Mouse (Mus musculus) regulatory T cell (primary cell): Measurements from ENCODE around the gene Eral1.
"Not testable (repeated sequence)": the region's sequence is repeated elsewhere in the genome, so short reads cannot be mapped to it uniquely, and the experiment has no call there.

ENCODE experiments used
- in situ Hi-C: fragments of 300-600 bp; cut with MboI, MseI; formaldehyde crosslinking; loops from one replicate; pipeline ENCODE4 v1.15.1; 2025; ENCODE audit warnings: high pct_unique_total_duplicates

Eral1 gene

DNA sequence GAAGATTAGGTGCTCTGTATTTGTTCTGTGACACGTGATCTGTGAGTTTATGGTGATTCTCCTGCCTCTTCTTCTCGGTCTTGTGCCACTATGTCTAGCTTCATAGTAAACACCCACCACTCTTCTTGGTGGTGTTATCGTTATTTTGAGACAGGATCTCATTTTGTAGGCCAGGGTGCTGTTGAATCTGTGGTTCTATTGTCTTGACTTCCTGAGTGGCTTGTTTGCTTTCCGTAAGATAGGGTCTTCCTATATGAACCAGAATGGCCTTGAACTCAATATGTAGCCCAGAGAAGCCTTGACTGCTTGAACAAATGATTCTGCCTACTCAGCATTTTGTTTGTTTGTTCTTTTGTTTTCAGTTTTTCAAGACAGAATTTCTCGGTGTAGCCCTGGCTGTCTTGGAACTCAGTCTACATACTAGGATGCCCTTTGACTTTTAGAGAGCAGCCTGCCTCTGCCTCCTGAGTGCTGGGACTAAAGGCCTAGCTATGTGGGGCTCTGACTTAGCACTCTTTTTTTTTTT is 7.6 kb upstream of the Eral1 start:
- in situ Hi-C loops, result loop anchor here (10.0 kb wide), 1 partner anchor 1003 kb away; no protein-coding TSS in a partner anchor

DNA sequence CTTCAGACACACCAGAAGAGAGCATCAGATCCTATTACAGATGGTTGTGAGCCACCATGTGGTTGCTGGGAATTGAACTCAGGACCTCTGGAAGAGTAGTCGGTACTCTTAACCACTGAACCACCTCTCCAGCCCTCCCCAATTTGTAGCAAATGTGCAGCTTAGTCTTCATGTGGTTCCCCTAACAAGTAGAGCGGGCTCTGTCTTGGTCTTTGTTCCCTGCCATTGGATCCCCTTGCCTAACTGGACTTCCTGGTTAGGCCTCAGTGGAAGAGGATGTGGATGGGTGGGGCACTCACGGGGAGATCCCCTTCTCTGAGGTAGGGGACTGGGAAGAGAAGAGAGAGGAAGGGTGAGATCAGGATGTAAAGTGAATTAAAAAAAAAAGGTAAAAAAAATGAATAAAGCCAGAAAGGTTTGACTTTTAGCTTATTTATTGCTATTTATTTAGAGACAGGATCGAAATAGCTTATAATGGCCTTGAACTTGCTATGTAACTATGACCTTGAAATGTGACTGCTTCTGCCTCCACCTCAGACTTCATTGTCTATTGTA is 6.8 kb upstream of the Eral1 start:
- in situ Hi-C loops, result loop anchor here (10.0 kb wide), 1 partner anchor 1002 kb away; no protein-coding TSS in a partner anchor

DNA sequence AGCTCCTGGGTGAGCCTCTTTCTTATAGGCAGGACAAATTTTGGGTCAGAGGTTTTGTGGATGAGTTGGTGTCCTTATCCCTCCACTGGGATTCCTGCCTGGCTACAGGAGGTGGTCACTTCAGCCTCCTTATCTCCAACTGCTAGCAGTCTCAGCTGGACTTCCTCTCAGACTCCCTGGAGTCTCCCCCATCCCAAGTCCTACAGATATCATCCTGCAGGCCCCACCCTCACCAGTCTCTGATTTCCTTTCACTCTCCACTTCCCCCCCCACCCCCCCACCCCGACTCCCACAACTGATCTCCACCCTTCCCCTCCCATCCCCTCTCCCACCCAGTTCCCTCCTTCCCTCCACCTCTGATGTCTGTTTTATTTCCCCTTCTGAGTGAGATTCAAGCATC is 3.4 kb upstream of the Eral1 start:
- in situ Hi-C loops, result loop anchor here (10.0 kb wide), 1 partner anchor 999 kb away; no protein-coding TSS in a partner anchor

DNA sequence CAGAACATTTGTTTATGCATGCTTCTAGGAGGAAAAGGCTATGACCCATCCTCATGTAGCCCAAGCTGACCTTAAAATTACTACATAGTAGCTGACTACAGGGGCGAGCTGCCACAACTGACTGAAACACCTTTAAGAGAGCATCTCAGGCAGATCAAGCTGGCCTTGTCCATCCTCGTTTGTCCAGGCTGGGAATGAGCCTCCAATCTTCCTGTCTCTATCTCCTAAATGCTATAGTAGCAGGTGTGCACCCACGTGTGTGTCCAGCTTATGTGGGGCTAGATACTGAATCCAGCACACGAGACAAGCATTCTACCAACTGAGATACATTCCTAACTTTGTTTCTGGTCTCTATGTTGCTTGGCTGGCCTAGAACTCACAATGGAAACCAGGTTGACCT is 5.5 kb downstream of the Eral1 start:
- in situ Hi-C loops, result no loop called here

DNA sequence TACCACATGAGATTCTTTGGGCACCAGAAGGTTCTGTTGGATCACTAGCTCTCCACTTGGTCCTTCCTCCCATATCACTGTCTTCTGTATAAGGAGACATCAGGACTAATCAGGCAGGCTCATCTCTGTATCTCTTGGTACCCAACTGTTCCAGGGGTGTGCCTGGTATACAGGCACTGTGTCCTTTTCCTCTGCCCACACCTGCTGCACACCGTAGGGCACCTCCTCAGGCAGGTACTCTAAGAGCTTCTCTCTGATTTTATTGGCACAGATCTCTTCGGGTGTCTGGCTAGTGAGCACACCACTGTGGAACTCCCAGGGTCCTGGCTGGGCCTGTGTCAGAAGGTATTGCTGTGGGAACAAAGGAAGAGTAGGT is 5.9 kb downstream of the Eral1 start:
- in situ Hi-C loops, result no loop called here

DNA sequence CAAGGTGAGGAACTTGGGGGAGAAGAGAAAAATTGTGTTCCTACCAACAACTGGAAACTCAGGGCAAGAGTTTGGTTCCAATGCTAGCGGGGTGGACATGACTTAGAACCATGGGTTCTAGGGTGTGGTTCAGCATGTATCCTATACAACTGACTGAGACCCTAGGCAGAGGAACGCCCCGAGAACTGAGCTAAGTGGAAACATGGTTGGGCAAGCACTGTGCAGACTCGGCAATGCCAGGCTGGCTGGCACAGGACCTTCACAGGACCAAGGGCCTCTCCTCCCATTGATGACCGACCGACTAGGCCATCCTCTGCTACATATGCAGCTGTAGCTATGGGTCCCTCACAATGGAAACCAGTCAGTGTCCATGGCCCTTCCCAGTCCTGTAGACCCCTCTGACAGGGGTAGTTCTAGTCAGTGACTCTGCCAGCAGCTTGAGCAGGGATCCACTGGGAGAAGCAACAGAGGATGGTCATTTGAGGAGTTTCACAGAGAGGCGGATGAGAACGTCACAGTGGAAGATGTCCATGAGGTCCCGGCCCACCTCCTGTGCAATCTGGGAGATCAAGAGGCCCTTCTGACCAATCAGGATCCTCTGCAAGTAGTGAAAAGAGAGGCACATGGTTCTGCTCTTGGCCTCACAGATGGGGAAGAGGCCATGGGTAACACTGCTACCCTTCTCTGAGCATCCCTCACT is 6.5 kb downstream of the Eral1 start:
- in situ Hi-C loops, result no loop called here

DNA sequence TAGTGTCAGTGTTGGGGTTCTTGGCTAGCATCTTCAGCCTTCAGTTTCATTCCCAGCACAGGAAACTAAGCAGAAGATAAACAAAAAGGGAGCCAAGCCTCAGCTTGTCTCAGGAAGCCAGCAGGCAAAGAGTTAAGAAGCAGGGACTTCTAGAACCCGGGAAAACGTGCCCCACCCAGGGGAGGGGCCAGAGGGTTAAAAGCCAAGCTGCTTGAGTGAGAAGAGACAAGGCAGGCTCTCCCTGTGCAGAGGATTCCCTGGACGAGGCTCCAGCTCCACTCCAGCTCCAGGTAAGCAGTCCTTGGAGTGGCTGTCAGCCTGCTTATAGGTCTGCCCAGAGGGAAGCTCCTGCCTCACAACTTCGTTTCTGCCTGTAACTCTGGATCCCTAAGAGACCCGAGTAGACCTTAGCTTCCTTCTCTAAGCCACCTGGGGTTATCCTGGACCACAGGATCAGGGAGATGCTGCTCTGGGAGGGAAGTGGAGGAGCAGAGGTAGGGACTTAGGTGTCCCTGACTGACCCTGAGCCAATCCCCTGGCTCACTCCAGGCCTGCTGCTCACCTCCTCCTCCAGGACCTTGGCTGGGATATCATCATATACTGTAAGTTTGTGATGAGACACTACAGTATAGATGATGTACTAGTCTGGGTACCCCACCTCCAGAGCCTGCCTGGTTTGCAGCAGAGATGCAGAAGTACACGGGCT is 7.6 kb downstream of the Eral1 start:
- in situ Hi-C loops, result no loop called here

DNA sequence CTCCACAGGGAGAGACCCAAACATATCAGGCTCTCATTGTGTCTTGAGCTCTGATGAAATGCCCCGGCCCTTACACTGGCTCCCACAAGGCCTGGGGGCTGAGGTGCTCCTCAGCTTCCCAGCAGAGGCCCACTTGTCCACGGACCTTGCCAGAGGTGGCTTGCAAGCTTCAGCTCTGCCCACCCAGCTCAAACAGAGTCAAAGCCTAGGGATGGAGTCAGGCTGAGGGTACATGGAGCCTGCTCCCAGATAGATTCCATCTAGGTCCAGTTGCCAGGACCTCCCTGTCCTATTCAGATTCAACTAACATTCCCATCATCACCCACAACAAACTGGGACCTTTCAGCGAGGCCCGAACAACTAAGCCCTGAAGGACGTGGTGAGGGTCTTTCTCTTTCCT is 8.2 kb downstream of the Eral1 start:
- in situ Hi-C loops, result no loop called here

DNA sequence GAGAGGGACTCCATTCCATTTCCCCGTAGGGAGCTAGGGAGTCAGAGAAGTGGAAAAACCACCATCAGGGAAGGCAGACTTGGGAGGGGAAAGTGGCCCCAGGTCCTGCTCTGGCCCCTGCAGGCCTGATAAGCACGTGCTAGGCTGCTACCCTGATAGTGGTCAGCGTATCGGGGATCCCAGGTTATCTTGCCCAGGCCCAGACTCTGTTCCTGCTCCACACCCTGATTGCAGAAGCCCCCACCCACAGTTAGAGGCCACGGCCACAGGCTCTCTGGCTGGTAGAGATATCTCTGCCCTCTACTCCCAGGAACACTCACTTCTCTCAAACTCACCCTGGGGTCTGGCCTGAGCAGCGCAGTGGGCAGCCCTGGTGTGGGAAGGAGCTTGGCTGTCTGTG is 10.5 kb downstream of the Eral1 start:
- in situ Hi-C loops, result no loop called here

DNA sequence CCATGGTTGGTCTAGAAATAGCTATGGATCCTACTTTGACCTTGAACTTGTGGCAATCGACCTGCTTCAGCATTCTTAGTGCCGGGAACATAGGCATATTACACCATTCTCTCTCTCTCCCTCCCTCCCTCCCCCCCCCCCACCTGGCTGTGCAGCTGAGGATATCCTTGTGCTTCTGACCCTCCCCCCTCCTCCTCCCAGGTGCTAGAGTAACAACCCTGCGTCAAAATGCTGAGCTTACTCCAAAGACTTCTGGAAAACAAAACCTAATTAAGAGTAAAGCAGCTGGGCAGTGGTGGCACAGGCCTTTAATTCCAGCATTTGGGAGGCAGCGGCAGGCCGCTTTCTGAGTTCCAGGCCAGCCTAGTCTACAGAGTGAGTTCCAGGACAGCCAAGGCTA is 11.1 kb downstream of the Eral1 start:
- in situ Hi-C loops, result no loop called here

DNA sequence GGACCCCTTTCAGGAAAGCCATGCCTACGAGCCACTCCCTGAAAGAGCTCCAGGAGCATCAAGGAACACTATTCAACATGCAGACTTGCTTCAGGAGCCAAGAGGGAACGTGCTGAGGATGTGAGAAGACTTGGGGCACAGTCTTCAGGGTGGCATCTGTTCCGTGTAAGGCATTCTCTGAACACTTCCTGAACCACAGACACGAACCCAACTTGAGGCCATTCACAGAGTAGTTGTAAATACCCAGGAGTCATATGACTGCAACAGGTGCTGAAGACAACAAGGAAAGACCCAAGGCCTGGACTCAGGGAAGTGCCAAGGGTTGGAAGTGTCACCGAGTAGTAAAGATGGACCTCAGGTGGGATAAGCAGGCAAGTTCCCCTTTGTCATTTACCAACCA is 12.6 kb downstream of the Eral1 start:
- in situ Hi-C loops, result no loop called here

DNA sequence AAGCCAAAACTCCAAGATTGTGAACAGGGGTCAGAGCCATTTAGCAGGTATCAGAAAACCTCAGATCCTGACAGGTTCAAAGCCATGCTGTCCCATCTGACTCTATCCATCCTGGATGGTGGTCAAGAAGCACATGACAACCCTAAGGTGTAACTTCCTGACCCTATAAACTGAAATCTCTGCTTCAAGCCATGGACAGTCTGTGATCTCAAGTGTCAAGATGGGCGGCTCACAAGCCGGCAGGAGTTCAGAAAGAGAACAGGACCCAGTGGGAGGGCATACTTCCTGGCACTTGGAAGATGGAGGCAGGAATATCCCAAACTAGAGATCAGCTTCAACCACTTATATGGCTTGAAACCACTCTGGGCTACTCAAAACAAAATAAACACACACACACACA is 13.5 kb downstream of the Eral1 start:
- in situ Hi-C loops, result no loop called here

DNA sequence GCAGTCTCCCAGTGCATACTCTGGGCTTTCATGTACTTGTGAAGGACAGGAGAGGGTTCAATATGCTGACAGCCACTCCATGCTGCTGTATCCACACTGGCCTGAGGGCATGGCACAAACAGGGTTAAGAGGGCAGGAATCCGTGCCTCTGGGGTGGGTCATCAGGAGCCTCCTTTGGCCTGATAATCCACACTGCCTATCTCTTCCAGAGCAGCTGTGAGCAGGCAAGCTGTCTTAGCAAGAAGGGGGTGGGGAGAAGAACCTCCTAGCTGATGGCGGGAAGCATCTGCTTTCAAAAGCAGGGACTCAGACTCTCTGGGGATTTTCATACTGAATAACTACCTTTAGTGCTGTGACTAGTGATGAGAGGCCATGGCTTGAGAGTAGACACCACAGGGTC is 14.3 kb downstream of the Eral1 start:
- in situ Hi-C loops, result no loop called here

DNA sequence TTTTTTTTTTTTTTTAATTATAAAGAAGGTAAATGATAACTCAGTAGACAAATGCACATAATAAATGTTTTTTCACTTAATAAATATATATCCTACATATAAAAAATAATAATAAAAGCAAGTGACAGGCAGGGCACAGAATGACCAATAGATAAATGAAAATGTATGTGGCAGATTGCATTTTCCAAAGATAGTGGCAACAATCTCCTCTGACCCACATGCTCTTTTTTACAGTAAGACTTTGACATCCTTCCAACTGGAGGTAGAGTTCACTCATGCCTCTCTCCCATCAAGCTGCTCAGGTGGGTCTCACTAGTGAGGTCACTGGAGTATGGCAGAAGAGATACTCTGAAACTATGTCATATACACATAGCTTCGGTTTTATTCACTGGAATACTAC is 17.6 kb downstream of the Eral1 start:
- in situ Hi-C loops, result no loop called here

DNA sequence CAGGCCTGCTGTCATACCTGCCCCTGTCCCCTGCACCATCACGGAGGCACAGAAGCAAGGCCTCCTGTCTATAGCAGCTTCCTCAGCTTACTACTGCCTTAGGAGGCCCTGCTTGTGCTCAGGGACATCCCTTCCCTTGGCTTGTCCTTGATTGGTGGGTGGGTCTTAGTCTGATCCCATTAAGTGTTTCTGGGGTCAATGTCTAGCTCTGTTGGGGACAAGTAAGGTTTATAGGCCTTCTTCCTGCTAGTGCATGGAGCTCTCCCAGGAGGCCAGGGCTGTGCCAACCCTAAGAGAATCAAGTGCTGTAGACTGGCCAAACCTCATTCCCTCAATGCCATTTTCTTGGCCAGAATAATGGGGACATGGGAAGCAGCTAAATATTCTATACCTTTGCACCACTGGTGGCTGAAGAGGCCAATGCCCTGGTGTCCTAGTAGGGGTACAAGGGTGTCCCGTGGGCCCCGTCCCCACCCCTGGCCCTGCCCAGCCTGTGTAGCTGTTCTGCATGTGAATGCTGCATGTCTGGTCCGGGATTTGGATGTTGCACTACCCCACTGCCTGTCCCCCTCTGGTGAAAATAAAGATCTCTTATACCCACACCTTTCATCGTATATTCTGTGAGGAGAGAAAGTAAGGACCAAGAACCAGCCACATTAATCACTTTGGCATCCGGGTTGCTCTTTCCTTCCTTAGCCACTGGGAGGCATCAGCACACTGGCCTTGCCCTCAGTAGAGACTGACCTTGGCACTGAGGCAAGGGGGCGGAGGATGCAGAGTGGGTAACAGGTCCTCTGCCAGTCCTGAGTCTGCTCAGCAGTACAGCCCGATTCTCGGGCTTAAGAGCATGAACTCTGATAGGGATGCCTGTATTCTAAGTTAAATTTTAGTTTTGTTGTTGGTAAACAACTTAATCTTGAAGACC is 20.1 kb downstream of the Eral1 start:
- in situ Hi-C loops, result loop anchor here (5.0 kb wide), 1 partner anchor 87 kb away; no protein-coding TSS in a partner anchor

DNA sequence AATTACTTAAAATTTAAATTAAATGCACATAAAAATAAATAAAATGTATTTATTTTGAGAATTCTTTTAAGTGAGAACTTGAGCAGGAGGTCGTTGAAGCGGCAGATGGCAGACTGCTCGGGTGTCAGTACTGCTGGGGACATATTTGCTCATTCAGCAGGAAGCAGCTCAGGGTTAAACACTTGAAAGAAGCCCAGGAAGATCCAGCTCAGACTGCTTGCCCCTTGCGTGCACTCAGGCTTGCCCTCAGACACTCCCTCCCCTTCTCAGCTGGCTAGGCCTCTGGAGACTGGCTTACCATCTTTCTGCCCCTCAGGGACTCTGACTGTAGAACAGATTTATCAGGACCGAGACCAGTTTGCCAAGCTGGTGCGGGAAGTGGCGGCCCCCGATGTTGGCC is 23.2 kb downstream of the Eral1 start:
- in situ Hi-C loops, result loop anchor here (5.0 kb wide), 1 partner anchor 90 kb away; no protein-coding TSS in a partner anchor

DNA sequence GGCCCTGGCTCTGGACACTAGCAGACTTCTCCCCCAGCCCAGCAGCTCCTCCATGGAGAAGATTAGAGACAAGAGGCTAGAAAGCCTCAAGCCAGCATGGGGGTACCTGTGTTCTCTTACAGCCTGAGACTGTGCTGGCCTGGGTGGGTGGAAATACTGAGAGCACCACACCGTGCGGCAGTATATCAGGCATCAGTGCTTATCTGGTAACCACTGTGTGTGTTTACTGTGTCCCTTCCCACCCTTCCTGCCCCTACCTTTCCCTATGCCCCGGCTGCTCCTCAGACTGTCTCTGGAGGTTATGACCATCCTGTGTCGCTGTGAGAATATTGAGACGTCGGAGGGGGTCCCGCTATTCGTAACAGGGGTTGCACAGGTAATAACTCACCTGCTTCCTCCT is 27.1 kb downstream of the Eral1 start:
- in situ Hi-C loops, result no loop called here

DNA sequence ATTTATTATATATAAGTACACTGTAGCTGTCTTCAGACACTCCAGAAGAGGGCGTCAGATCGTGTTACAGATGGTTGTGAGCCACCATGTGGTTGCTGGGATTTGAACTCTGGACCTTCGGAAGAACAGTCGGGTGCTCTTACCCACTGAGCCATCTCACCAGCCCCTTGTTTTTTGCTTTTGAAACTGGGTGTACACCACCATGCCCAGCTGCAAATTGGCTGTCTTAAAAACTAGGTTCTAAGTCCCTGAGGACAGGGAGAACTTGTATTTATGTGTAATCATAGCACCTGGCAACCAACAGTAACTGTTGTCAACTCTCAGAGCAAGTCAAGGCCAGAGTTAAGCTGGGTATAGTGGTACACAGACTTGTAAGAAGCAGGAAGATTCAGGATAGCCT is 31.5 kb downstream of the Eral1 start:
- in situ Hi-C loops, result not testable (repeated sequence)

DNA sequence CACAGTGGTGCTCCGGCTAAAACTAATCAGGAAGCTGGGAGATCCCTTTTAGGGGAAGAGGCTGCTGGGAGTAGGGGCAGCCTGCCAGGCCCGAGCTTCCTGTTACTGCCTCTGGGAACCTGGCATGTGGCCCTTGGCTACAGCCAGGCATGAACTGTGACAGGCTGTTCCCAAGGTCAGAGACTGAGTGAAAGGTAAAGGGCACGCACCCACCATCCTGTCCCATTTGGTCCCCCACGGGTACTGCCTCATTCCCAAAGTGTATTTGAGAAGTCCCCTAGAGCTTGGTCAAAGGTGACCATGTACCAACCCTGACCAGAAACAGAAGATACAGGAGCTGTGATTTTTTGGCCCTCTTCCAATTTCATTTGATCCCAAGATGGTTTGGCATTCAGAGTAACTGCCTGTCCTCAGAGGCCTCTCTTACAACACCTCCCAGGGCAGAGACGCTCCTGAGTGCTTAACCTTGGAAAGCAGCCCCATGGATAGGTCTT is 35.4 kb downstream of the Eral1 start:
- in situ Hi-C loops, result no loop called here

DNA sequence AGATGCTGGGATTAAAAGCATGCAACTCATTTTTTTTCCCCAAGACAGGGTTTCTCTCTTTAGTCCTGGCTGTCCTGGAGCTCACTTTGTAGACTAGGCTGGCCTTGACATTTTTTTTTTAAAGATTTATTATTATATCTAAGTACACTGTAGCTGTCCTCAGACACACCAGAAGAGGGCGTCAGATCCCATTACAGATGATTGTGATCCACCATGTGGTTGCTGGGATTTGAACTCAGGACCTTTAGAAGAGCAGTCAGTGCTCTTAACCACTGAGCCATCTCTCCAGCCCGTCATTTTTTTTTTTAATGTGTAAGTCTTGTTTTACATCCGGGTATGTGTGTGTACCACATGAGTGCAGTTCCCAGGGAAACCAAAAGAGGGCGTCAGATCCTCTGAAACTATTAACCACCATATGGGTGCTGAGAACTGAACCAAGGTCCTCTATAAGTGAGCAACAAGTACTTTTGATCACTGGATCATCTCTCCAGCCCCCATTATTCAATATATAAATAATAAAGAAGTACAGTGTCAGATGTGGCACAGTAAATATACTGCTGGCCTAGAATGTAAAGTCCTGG is 37.8 kb downstream of the Eral1 start:
- in situ Hi-C loops, result not testable (repeated sequence)

DNA sequence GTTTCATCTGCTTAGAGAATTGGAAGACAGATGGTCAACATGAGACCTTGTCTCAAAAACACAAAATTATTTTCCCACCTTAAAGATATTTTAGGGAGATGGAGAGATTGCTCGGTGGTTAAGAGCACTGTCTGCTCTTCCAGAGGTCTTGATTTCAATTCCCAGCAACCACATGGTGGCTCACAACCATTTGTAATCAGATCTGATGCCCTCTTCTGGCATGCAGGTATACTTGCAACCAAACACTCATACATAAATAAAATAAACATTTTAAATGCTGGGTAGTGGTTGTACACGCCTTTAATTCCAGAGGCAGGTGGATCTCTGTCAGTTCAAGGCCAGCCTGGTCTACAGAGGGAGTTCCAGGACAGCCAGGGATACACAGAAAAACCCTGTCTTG is 39.3 kb downstream of the Eral1 start:
- in situ Hi-C loops, result no loop called here
